Mouse (Mus musculus) kidney, adult 2 months (tissue): Measurements from ENCODE around the gene Glis1.

Experiments used
- CTCF ChIP-seq: fragments of 200-500 bp; conservative IDR thresholded peaks from 2 replicates; pipeline ENCODE4 v1.5.1; 2011; ENCODE audit warnings: low read depth, mild to moderate bottlenecking, control low read depth, low read length, moderate library complexity, mixed read lengths; ENCODE audit not compliant: insufficient read depth, insufficient read length
- POLR2A ChIP-seq: fragments of 200-500 bp; IDR thresholded peaks from one replicate; pipeline ENCODE4 v1.6.1; 2011; ENCODE audit warnings: low read depth, low read length, control low read depth

DNA sequence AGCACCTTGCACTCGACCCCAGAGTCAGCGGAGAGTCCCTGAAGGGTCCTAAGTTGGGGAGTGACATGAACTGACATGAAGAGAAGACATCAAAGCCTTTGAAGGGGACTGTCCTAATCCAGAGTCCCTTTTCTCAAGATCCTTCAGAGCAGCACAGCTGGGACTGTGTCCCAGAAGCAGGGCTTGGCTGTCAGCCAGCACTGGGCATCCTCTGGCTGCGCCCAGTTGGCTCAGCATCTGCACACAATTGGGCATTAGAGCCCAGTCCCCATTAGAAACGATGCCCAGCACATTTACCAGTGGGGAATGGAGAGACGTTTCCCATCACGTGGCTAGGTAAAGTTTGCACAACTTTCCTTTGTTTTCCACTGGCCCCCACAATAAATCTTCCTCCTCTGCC, 142.4 kb downstream of the Glis1 start:
- TF ChIP-seq POLR2A (no peak), CTCF (no peak)
